Mouse (Mus musculus) G1E (cell line): Measurements from ENCODE around the gene Dock4.

Experiments used
- CTCF ChIP-seq: IDR thresholded peaks from 2 replicates; pipeline ENCODE4 v1.5.1; 2012; ENCODE audit warnings: low read depth, low read length, inconsistent platforms, mixed read lengths
- GATA1 ChIP-seq: IDR thresholded peaks from 2 replicates; pipeline ENCODE4 v1.6.1; 2012; ENCODE audit warnings: borderline replicate concordance, low read length, inconsistent platforms, mixed read lengths
- POLR2AphosphoS5 ChIP-seq: IDR thresholded peaks from 2 replicates; pipeline ENCODE4 v1.6.1; 2012; ENCODE audit warnings: low read depth, low read length, inconsistent platforms; ENCODE audit not compliant: insufficient replicate concordance
- TAL1 ChIP-seq: conservative IDR thresholded peaks from 2 replicates; pipeline ENCODE4 v1.6.1; 2012; ENCODE audit warnings: low read depth, low read length, inconsistent platforms, mixed read lengths

DNA sequence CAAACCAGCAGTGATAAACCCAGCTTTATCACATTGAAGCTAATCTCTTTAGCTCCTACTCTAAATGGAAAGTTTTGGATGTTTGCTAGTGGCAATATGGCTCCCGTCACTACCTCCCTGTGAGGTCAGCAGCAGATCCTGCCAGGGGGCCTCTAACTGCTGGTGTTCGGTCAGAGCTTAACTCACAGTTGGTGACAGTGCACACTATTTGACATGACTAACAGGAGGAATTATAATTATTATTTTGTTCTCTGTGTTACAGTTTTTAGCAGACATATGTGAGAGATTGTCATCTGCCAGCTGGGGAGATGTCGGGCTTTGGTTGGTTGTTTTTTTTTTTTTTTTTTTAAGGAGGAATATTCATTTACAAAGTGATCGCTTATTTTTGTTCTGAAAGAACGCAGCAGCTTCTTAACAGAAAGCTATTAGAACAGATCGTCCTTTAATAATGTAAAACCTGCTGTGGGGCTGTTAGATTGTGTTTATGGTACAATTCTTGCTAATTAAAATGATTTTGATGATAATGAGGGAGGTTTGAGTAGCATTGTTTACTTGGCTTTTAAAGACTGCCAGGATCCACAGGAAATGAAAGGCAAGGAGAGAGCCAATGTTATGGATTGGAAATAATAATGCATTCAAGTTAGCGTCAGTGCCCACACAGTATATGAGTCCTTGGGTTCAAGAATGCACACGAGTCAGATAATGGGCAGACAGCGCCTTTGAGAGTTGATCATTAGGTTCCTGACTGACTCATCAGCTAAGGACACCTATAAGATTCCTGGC is 352.0 kb downstream of the Dock4 start:
- no peak for TF ChIP-seq CTCF
- TF ChIP-seq TAL1: no peak
- no peak for TF ChIP-seq POLR2AphosphoS5
- TF ChIP-seq GATA1: no peak
